Mouse (Mus musculus) testis, adult 2 months (tissue): ENCODE data around the gene Rell1. TPM values are rescaled to one million over a fixed set of nuclear protein-coding genes. Genes with fewer than 3 reads are reported as not detected.

Source experiments
- H3K27ac ChIP-seq: fragments of 200-500 bp; 2 replicates; pipeline ENCODE4 v1.5.1; 2012; ENCODE audit warnings: low read depth, low read length; ENCODE audit not compliant: control insufficient read depth, insufficient read depth
- H3K27me3 ChIP-seq: fragments of 200-500 bp; 2 replicates; pipeline ENCODE4 v1.6.1; 2012; ENCODE audit warnings: mild to moderate bottlenecking, low read length, moderate library complexity; ENCODE audit not compliant: control insufficient read depth, insufficient read depth
- H3K36me3 ChIP-seq: fragments of 200-500 bp; 2 replicates; pipeline ENCODE4 v1.6.1; 2012; ENCODE audit warnings: mild to moderate bottlenecking, low read length; ENCODE audit not compliant: control insufficient read depth, insufficient read depth
- H3K4me1 ChIP-seq: fragments of 200-500 bp; 2 replicates; pipeline ENCODE4 v1.6.1; 2012; ENCODE audit warnings: low read length; ENCODE audit not compliant: control insufficient read depth, insufficient read depth
- H3K4me3 ChIP-seq: fragments of 200-500 bp; 2 replicates; pipeline ENCODE4 v1.5.1; 2012; ENCODE audit warnings: low read depth, mild to moderate bottlenecking, low read length, moderate library complexity, mixed read lengths; ENCODE audit not compliant: control insufficient read depth
- CTCF ChIP-seq: fragments of 200-500 bp; IDR thresholded peaks from 2 replicates; pipeline ENCODE4 v1.5.1; 2012; ENCODE audit warnings: low read depth, mild to moderate bottlenecking, inconsistent platforms, low read length, moderate library complexity; ENCODE audit not compliant: control insufficient read depth, insufficient read depth, insufficient replicate concordance
- POLR2A ChIP-seq: fragments of 200-500 bp; IDR thresholded peaks from 2 replicates; pipeline ENCODE4 v1.6.1; 2012; ENCODE audit warnings: low read depth, mild to moderate bottlenecking, inconsistent platforms, low read length, moderate library complexity; ENCODE audit not compliant: control insufficient read depth
- polyA plus RNA-seq: library from polyadenylated mRNA; depleted of rRNA; stranded (reverse); fragments of >200 nt; gene quantifications from 2 replicates; pipeline ENCODE4 v1.2.3, GENCODE M21; 2012

The Rell1 gene
- polyA plus RNA-seq, 1 experiment = 0.54 TPM

GRCm38 (mm10) chr5:63891241-63891640, 77.5 kb downstream of the Rell1 start:
- no peak for TF ChIP-seq CTCF
- no peak for TF ChIP-seq POLR2A
- H3K36me3 ChIP-seq = no peaks in the 10 kb centered on the region
- no peaks in the 10 kb centered on the region for H3K4me1 ChIP-seq
- no peaks in the 10 kb centered on the region for H3K27me3 ChIP-seq
- H3K27ac ChIP-seq = no peak overlapping the region
- H3K4me3 ChIP-seq = no peak overlapping the region

GRCm38 (mm10) chr5:63887111-63887510, 81.6 kb downstream of the Rell1 start:
- no peak for TF ChIP-seq CTCF
- Histone ChIP-seq H3K27ac (no peak overlapping the region), H3K27me3 (no peaks in the 10 kb centered on the region), H3K4me1 (no peaks in the 10 kb centered on the region), H3K36me3 (no peaks in the 10 kb centered on the region), H3K4me3 (no peak overlapping the region)

GRCm38 (mm10) chr5:63886709-63887108, 82.0 kb downstream of the Rell1 start:
- Histone ChIP-seq H3K27ac (no peak overlapping the region), H3K4me1 (no peaks in the 10 kb centered on the region), H3K36me3 (no peaks in the 10 kb centered on the region), H3K27me3 (no peaks in the 10 kb centered on the region), H3K4me3 (no peak overlapping the region)
- TF ChIP-seq CTCF (peak; percentile 29; the same call in 1 of the 2 replicates), POLR2A (no peak)

- Histone ChIP-seq H3K27me3 (no peaks in the 10 kb centered on the region), H3K27ac (no peak overlapping the region), H3K4me3 (no peak overlapping the region), H3K4me1 (no peaks in the 10 kb centered on the region), H3K36me3 (no peaks in the 10 kb centered on the region)
- TF ChIP-seq CTCF = no peak
- no peak for TF ChIP-seq POLR2A
Observed at GRCm38 (mm10) chr5:63886292-63886691, 82.4 kb downstream of the Rell1 start.

- no peak overlapping the region for H3K4me3 ChIP-seq
- H3K27ac ChIP-seq = no peak overlapping the region
- H3K4me1 ChIP-seq = no peaks in the 10 kb centered on the region
- no peaks in the 10 kb centered on the region for H3K27me3 ChIP-seq
- no peaks in the 10 kb centered on the region for H3K36me3 ChIP-seq
- TF ChIP-seq CTCF (no peak), POLR2A (no peak)
Observed at GRCm38 (mm10) chr5:63879026-63879425, 89.7 kb downstream of the Rell1 start.

- no peak overlapping the region for H3K27ac ChIP-seq
- peaks cover 3% of the 10 kb centered on the region for H3K4me1 ChIP-seq
- no peak overlapping the region for H3K4me3 ChIP-seq
Observed at GRCm38 (mm10) chr5:63876081-63876480, 92.6 kb downstream of the Rell1 start.

GRCm38 (mm10) chr5:63874880-63875279, 93.8 kb downstream of the Rell1 start:
- Histone ChIP-seq H3K27me3 (no peaks in the 10 kb centered on the region), H3K4me3 (no peak overlapping the region), H3K36me3 (no peaks in the 10 kb centered on the region), H3K27ac (no peak overlapping the region), H3K4me1 (peaks cover 3% of the 10 kb centered on the region)
- no peak for TF ChIP-seq CTCF
- TF ChIP-seq POLR2A = no peak

More at GRCm38 (mm10) chr5:63876081-63876480, 92.6 kb downstream of the Rell1 start:
- H3K36me3 ChIP-seq = no peaks in the 10 kb centered on the region
- TF ChIP-seq CTCF (no peak), POLR2A (no peak)
- no peaks in the 10 kb centered on the region for H3K27me3 ChIP-seq
